Mouse (Mus musculus) kidney, postnatal 10 days (tissue): ENCODE data around the gene Stim2.

Experiments
- DNase-seq: peaks from one replicate; pipeline ENCODE4 v3.0.0; 2021; ENCODE audit warnings: mixed read lengths

Gene Stim2

DNA sequence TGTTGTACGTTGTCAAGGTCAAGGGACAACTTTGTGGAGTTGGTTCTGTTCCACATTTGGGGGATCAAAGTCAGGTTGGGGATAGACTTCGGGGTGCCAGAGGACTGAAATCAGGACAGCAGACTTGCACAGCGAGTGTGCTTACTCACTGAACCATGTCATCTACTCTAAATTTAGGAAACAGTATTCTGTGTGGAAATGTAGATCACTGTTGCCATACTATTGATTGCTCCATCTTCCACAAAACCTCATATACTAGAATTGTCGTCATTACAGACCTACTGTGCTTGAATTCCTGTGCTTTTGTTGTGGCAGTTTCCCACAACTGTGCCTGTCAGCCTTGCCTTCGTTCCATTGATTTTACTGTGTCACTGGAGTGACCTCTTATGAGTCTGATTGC lies 51.6 kb downstream of the Stim2 start:
- no peak for DNase-seq

DNA sequence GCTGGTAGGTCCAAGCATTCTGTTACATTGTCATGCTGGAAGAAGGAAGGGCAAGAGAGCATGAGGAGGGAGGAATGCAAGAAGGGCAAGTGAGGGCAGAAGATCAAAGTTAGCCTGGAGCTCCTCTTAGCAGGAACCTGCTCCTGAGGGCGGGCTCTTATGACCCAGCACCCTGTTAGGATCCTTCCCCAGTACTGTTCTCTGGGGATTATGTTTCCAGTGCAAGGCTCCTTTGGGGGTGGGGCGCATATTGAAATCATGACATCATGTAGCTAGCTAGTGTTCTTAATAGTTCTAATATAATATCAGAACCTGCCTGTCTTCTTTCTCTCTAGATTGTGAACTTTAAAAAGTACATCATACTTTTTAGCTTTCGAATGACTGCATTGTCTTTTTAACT lies 52.8 kb downstream of the Stim2 start:
- DNase-seq = no peak

DNA sequence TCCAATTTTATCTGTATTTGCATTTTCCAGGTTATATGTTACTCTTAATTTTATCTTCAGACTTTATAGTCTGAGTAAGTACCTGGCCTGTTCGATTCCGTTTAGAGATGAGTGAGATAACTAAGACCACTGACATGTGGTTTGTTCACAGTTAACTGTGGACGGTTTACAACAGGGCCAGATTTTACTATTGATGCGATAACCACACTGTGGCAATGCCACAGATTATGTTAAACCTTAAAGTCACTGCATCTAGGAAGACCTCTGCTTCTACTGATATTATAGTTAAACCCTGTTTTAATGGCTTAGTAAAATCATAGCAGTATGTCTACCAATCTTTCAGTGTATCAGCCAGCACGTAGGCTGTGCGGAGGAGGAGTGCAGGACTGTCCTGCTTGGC lies 53.9 kb downstream of the Stim2 start:
- DNase-seq = no peak

DNA sequence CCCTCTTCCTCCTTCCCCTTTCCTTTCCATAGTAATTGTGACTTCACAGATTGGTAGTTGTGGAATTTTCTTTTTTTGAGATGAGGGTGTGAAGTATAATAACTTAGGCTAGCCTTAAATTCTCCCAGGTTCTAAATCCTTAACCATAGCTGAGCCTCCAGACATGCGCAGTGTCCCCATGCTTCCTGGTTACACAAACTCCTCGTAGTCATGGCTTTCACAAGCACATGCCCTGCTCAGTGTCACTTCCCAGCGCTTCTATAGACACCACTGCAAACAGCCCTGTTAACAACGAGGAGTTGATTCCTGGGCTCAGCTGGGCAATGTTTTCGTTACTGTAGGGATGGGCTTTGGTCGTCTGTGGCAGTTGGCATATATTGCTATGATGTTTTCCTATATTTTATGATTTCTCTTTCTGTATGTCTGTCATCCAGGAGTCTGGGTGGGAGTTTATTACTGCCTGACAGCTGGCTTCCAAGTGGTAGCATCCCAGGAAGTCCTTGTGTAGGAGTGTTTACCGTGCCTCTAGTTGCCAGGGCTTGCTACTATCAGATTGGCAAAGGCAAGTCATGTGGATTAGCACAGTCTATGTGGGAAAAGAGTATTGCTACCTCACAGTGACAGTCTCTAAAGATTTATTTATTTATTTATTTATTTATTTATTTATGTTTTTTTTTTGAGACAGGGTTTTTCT lies 55.5 kb downstream of the Stim2 start:
- DNase-seq = no peak

DNA sequence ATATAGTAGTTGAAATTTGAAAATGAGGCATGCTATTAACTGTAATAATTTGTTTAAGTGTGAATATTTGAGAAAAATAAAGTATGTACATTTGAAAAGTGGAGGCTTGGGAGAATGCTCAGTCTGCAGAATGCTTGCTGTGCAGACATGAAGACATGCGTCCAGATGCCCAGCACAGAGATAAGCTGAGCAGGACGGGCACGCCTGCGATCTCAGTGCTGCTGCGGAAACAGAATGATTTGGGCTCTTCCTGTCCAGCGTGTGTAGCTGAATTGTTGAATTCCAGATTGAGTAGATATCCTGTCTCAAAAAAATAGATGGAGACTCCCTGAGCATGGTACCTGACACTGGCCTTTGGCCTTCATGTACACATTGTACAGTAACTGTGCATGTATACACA lies 58.0 kb downstream of the Stim2 start:
- no peak for DNase-seq

GRCm38 (mm10) chr5:54059998-54060397 lies 61.7 kb downstream of the Stim2 start:
- DNase-seq = no peak

GRCm38 (mm10) chr5:54062079-54062478 lies 63.8 kb downstream of the Stim2 start:
- DNase-seq = no peak

GRCm38 (mm10) chr5:54067591-54067990 lies 69.3 kb downstream of the Stim2 start:
- DNase-seq = no peak

GRCm38 (mm10) chr5:54070549-54070948 lies 72.2 kb downstream of the Stim2 start:
- DNase-seq = no peak

GRCm38 (mm10) chr5:54071288-54071687 lies 73.0 kb downstream of the Stim2 start:
- DNase-seq = no peak

DNA sequence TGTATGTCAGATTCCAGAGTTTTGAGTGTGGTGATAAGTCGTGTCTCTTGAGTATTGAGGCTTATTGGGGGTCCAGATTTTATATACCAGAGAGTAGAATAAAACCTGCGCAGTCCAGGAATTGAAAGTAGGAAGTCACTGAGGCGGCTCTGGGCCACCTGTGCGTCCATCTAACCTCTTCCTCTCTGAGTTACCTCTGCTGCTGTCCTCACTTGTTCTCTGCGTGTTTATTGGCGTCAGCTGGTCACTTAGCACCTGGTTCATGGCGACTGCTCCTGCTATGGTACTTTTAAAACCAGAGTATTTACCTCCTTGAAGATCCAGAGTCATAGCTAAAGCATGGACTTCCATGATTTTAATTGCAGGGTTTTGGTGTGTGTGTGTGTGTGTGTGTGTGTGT lies 73.4 kb downstream of the Stim2 start:
- no peak for DNase-seq

GRCm38 (mm10) chr5:54073291-54073690 lies 75.0 kb downstream of the Stim2 start:
- no peak for DNase-seq

DNA sequence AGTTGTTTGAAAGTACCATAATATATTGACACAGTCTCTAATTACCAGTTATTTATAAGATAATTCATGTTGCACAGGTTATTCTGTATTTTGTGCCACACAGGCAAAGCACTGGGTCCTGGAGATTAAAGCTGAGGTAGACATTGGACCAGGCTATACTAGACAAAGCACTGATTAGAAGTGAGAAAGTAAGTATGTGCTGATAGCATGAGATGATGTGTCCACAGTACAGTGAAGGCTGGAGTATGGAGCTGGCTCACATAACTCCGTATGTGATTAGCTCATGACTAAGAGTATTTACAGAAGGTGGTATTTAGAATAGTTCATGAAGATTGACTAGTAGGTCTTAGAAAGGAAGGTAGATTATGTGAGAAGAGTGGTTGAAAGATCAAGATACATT lies 81.7 kb downstream of the Stim2 start:
- no peak for DNase-seq

- DNase-seq = no peak
These were observed 89.6 kb downstream of the Stim2 start for GRCm38 (mm10) chr5:54087912-54088311.

- DNase-seq = no peak
These were observed 99.9 kb downstream of the Stim2 start for GRCm38 (mm10) chr5:54098219-54098618.

DNA sequence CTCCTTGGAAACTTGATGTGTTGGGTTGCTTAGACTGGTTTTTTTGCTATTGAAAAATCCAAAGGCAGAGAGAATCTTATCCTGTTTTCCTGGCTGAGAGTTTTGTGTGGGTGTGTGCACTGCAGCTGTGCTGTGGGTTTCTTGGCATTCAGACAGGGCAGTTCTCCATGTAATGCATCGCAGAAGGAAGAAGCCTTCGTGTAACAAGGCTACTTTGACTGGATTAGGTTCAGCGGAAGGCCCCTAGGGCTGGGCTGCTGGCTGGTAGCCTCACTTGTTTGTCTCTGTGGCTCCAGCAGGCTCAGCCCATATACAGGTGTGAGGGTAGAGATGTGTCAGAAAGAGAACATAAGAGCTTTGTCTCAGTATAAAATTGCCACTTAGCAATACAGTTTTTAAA lies 102.6 kb downstream of the Stim2 start:
- peak; percentile 34 for DNase-seq

- no peak for DNase-seq
These were observed 103.0 kb downstream of the Stim2 start for GRCm38 (mm10) chr5:54101318-54101717.

DNA sequence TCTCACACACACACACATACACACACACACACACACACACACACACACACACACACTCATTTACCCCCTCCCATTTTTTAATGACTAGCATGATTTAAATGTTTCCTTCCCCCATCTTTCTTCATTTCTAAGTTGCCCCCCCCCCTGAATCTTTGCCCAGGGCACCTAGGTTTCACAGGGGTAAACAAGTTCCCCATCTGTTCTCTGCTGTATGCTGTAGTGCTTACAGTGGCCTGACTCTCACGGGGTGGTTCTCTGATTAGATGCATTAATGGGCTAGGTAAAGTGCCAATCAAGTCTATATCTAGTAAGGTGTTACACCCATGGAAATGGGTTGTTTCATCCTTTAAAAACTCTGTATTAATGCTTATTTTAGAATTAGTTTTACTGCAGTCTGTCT lies 103.7 kb downstream of the Stim2 start:
- DNase-seq = no peak

DNA sequence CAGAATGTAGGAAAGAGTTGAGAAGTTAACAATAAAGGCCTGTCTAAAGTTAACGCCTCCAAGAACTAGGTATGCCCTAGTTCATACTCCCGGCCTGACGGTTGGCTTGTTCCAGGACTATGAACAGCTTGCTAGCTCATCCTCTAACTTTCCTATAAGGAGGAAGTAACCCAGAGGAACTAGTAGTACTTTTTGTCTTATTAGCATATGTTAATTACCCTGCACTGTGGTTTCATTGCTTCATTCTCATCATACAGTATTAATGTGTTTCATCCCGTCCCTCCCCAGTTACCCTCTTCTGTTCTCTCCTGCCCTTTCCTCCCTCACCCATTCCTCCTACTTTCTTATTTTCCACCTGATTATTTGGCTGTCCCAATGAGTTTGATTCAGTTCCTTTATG lies 108.4 kb downstream of the Stim2 start:
- DNase-seq = no peak

GRCm38 (mm10) chr5:54107069-54107468 lies 108.8 kb downstream of the Stim2 start:
- DNase-seq = no peak

GRCm38 (mm10) chr5:54109096-54109495 lies 110.8 kb downstream of the Stim2 start:
- no peak for DNase-seq

DNA sequence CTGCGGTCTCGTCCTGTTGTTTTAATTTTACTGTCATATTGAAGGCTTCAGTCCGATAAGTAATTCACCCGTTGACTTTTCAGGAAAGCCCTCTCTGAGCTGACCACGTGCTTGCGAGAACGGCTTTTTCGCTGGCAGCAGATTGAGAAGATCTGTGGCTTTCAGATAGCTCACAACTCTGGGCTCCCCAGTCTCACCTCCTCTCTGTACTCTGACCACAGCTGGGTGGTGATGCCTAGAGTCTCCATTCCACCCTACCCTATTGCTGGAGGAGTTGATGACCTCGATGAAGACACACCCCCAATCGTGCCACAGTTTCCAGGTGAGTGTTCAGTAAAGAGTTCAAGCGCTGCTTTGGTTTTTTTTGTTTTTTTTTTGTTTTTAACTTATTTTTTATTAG lies 112.5 kb downstream of the Stim2 start:
- DNase-seq = no peak

GRCm38 (mm10) chr5:54113284-54113683 lies 115.0 kb downstream of the Stim2 start:
- peak; percentile 83 for DNase-seq

- DNase-seq = no peak
These were observed 118.2 kb downstream of the Stim2 start for GRCm38 (mm10) chr5:54116538-54116937.

DNA sequence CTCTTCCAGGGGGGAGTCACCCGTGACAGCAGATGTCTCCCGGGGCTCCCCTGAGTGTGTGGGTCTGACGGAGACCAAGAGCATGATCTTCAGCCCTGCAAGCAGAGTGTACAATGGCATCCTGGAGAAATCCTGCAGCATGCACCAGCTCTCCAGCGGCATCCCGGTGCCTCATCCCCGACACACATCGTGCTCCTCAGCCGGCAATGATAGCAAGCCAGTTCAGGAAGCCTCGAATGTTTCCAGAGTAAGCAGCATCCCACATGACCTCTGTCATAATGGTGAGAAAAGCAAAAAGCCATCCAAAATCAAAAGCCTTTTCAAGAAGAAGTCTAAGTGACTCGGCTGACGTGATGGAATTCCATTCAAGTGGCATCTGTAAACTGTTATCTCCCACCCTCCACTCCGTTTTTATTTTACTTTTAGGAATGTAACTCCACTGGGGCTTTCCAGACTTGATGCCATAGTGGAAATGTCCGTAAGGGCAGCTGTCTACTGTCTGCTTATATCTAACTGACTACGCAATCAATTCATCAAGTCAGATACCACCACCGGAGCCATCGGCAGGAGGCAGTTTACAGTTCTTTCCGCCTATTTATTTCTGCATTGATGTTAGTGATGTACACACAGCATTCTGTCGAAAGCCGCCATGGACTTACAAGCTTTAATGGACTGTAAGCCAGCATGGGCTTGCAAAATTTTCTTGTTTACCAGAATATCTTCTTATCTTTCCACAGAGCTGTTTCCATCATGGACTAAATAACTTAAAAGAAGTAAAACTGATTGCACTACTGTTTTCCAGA lies 120.3 kb downstream of the Stim2 start:
- DNase-seq = no peak
